Mouse (Mus musculus): ENCODE measurements around the gene Cct6b. TPM values are rescaled to one million over a fixed set of nuclear protein-coding genes. Genes with fewer than 3 reads are reported as not detected.
A peak's percentile ranks its signal among the peaks of the same experiment; 100 is the strongest.

The Cct6b gene
- polyA plus RNA-seq, 1 experiment from 2014 or later: 0.28 TPM

- Histone ChIP-seq H3K4me2 (no peak overlapping the region), H3K4me1 (peaks cover 25% of the 10 kb centered on the region), H3K9ac (no peak overlapping the region), H3K36me3 (peaks cover 3% of the 10 kb centered on the region), H3K27me3 (replicated peaks) (peaks cover 8% of the 10 kb centered on the region; the same call in 1 of the 2 replicates), H3K4me3 (no peak overlapping the region), H3K27ac (replicated peaks) (no peak overlapping the region), H3K9me3 (0 out of 2 replicates have a peak, but pooled peaks cover 3% of the 10 kb centered on the region)
- no peak for ATAC-seq (ENCODE audit: extremely low read depth, insufficient number of reproducible peaks, low FRiP score, low TSS enrichment)
- WGBS: 78% methylated on average over 6 of the region's 6 CpGs
Measured at GRCm38 (mm10) chr11:82762286-82762829, 1.8 kb downstream of the Cct6b start.

- Histone ChIP-seq H3K27ac (replicated peaks) (no peak overlapping the region), H3K9ac (no peak overlapping the region), H3K4me2 (no peak overlapping the region), H3K4me3 (no peak overlapping the region), H3K36me3 (no peaks in the 10 kb centered on the region), H3K4me1 (no peaks in the 10 kb centered on the region), H3K9me3 (no peaks in the 10 kb centered on the region), H3K27me3 (replicated peaks) (peaks cover 8% of the 10 kb centered on the region; the same call in 1 of the 2 replicates)
- WGBS: 74% methylated on average over 1 of the region's 1 CpGs
- no peak for ATAC-seq (ENCODE audit: extremely low read depth, insufficient number of reproducible peaks, low FRiP score, low TSS enrichment)
Measured at GRCm38 (mm10) chr11:82755919-82756318, 8.2 kb downstream of the Cct6b start.

GRCm38 (mm10) chr11:82752349-82753115 lies 11.6 kb downstream of the Cct6b start:
- ATAC-seq (ENCODE audit: extremely low read depth, insufficient number of reproducible peaks, low FRiP score, low TSS enrichment): no peak

GRCm38 (mm10) chr11:82746857-82747366 lies 17.2 kb downstream of the Cct6b start:
- Histone ChIP-seq H3K27me3 (replicated peaks) (peaks cover 10% of the 10 kb centered on the region; the same call in 1 of the 2 replicates), H3K36me3 (no peaks in the 10 kb centered on the region), H3K4me2 (peak overlapping the region; percentile 39), H3K9ac (0 out of 2 replicates have a peak overlapping the region, but pooled peaks have one; percentile 21), H3K9me3 (no peaks in the 10 kb centered on the region), H3K27ac (replicated peaks) (no peak overlapping the region), H3K4me3 (peak overlapping the region; percentile 30), H3K4me1 (no peaks in the 10 kb centered on the region)
- 59% methylated on average over 8 of the region's 8 CpGs for WGBS
- no peak for ATAC-seq (ENCODE audit: extremely low read depth, insufficient number of reproducible peaks, low FRiP score, low TSS enrichment)

More at GRCm38 (mm10) chr11:82752349-82753115, 11.6 kb downstream of the Cct6b start:
- H3K27ac ChIP-seq (replicated peaks): no peak overlapping the region
- no peaks in the 10 kb centered on the region for H3K36me3 ChIP-seq
- no peaks in the 10 kb centered on the region for H3K9me3 ChIP-seq
- 64% methylated on average over 6 of the region's 6 CpGs for WGBS
- H3K4me2 ChIP-seq: no peak overlapping the region
- H3K27me3 ChIP-seq (replicated peaks): no peaks in the 10 kb centered on the region
- no peaks in the 10 kb centered on the region for H3K4me1 ChIP-seq
- H3K4me3 ChIP-seq: no peak overlapping the region
- no peak overlapping the region for H3K9ac ChIP-seq

- no peak for ATAC-seq (ENCODE audit: extremely low read depth, insufficient number of reproducible peaks, low FRiP score, low TSS enrichment)
- Histone ChIP-seq H3K9me3 (no peaks in the 10 kb centered on the region), H3K4me1 (no peaks in the 10 kb centered on the region), H3K36me3 (no peaks in the 10 kb centered on the region), H3K27ac (replicated peaks) (no peak overlapping the region), H3K27me3 (replicated peaks) (peaks cover 10% of the 10 kb centered on the region; the same call in 1 of the 2 replicates), H3K4me3 (no peak overlapping the region), H3K9ac (no peak overlapping the region), H3K4me2 (no peak overlapping the region)
- 27% methylated on average over 6 of the region's 6 CpGs for WGBS
Measured at GRCm38 (mm10) chr11:82746138-82746537, 18.0 kb downstream of the Cct6b start.

GRCm38 (mm10) chr11:82739006-82739405 lies 25.1 kb downstream of the Cct6b start:
- no peak overlapping the region for H3K27ac ChIP-seq (replicated peaks)
- H3K4me2 ChIP-seq: no peak overlapping the region
- no peaks in the 10 kb centered on the region for H3K27me3 ChIP-seq (replicated peaks)
- no peak overlapping the region for H3K9ac ChIP-seq
- H3K4me1 ChIP-seq: no peaks in the 10 kb centered on the region
- no peaks in the 10 kb centered on the region for H3K36me3 ChIP-seq
- no peaks in the 10 kb centered on the region for H3K9me3 ChIP-seq
- no peak for ATAC-seq (ENCODE audit: extremely low read depth, insufficient number of reproducible peaks, low FRiP score, low TSS enrichment)
- no peak overlapping the region for H3K4me3 ChIP-seq

- Histone ChIP-seq H3K4me3 (no peak overlapping the region), H3K27ac (replicated peaks) (no peak overlapping the region), H3K9me3 (no peaks in the 10 kb centered on the region), H3K36me3 (no peaks in the 10 kb centered on the region), H3K9ac (no peak overlapping the region), H3K4me1 (no peaks in the 10 kb centered on the region), H3K27me3 (replicated peaks) (no peaks in the 10 kb centered on the region), H3K4me2 (no peak overlapping the region)
- ATAC-seq (ENCODE audit: extremely low read depth, insufficient number of reproducible peaks, low FRiP score, low TSS enrichment): no peak
Measured at GRCm38 (mm10) chr11:82734227-82734626, 29.9 kb downstream of the Cct6b start.

- peaks cover 3% of the 10 kb centered on the region; the same call in 1 of the 2 replicates for H3K9me3 ChIP-seq
- WGBS: 77% methylated on average over 2 of the region's 2 CpGs
- ATAC-seq (ENCODE audit: extremely low read depth, insufficient number of reproducible peaks, low FRiP score, low TSS enrichment): no peak
Measured at GRCm38 (mm10) chr11:82726862-82727261, 37.3 kb downstream of the Cct6b start.

GRCm38 (mm10) chr11:82719294-82719693 lies 44.8 kb downstream of the Cct6b start:
- Histone ChIP-seq H3K36me3 (no peaks in the 10 kb centered on the region), H3K27ac (replicated peaks) (no peak overlapping the region), H3K4me3 (no peak overlapping the region), H3K9ac (no peak overlapping the region), H3K27me3 (replicated peaks) (no peaks in the 10 kb centered on the region), H3K4me1 (no peaks in the 10 kb centered on the region), H3K9me3 (no peaks in the 10 kb centered on the region), H3K4me2 (no peak overlapping the region)
- ATAC-seq (ENCODE audit: extremely low read depth, insufficient number of reproducible peaks, low FRiP score, low TSS enrichment): no peak
- 77% methylated on average over 12 of the region's 12 CpGs for WGBS

More at GRCm38 (mm10) chr11:82726862-82727261, 37.3 kb downstream of the Cct6b start:
- H3K4me2 ChIP-seq: no peak overlapping the region
- no peaks in the 10 kb centered on the region for H3K4me1 ChIP-seq
- H3K27me3 ChIP-seq (replicated peaks): no peaks in the 10 kb centered on the region
- no peak overlapping the region for H3K27ac ChIP-seq (replicated peaks)
- H3K4me3 ChIP-seq: no peak overlapping the region
- no peaks in the 10 kb centered on the region for H3K36me3 ChIP-seq
- no peak overlapping the region for H3K9ac ChIP-seq

GRCm38 (mm10) chr11:82712681-82713080 lies 51.4 kb downstream of the Cct6b start:
- 62% methylated on average over 3 of the region's 3 CpGs for WGBS
- no peak overlapping the region for H3K4me2 ChIP-seq
- no peak for ATAC-seq (ENCODE audit: extremely low read depth, insufficient number of reproducible peaks, low FRiP score, low TSS enrichment)
- H3K4me3 ChIP-seq: no peak overlapping the region
- H3K9ac ChIP-seq: no peak overlapping the region
- H3K27me3 ChIP-seq (replicated peaks): peaks cover 11% of the 10 kb centered on the region
- H3K9me3 ChIP-seq: no peaks in the 10 kb centered on the region
- no peaks in the 10 kb centered on the region for H3K4me1 ChIP-seq
- no peaks in the 10 kb centered on the region for H3K36me3 ChIP-seq
- H3K27ac ChIP-seq (replicated peaks): no peak overlapping the region

GRCm38 (mm10) chr11:82708934-82709333 lies 55.2 kb downstream of the Cct6b start:
- WGBS: 78% methylated on average over 4 of the region's 4 CpGs
- no peak for ATAC-seq (ENCODE audit: extremely low read depth, insufficient number of reproducible peaks, low FRiP score, low TSS enrichment)

More at GRCm38 (mm10) chr11:82708934-82709333, 55.2 kb downstream of the Cct6b start:
- H3K9ac ChIP-seq: no peak overlapping the region
- H3K4me3 ChIP-seq: no peak overlapping the region
- no peak overlapping the region for H3K4me2 ChIP-seq
- H3K27ac ChIP-seq (replicated peaks): no peak overlapping the region
- no peaks in the 10 kb centered on the region for H3K36me3 ChIP-seq
- peaks cover 19% of the 10 kb centered on the region for H3K27me3 ChIP-seq (replicated peaks)
- H3K4me1 ChIP-seq: no peaks in the 10 kb centered on the region
- no peaks in the 10 kb centered on the region for H3K9me3 ChIP-seq
